Mouse (Mus musculus) lung, postnatal 0 days (tissue): ENCODE measurements around the gene Olfr91.

Experiments
- CTCF ChIP-seq: IDR thresholded peaks from 2 replicates; pipeline ENCODE4 v1.5.1; 2016; ENCODE audit warnings: antibody characterized with exemption, mild to moderate bottlenecking
- EP300 ChIP-seq: IDR thresholded peaks from 2 replicates; pipeline ENCODE4 v1.6.1; 2016; ENCODE audit warnings: antibody characterized with exemption, mild to moderate bottlenecking, control low read depth

DNA sequence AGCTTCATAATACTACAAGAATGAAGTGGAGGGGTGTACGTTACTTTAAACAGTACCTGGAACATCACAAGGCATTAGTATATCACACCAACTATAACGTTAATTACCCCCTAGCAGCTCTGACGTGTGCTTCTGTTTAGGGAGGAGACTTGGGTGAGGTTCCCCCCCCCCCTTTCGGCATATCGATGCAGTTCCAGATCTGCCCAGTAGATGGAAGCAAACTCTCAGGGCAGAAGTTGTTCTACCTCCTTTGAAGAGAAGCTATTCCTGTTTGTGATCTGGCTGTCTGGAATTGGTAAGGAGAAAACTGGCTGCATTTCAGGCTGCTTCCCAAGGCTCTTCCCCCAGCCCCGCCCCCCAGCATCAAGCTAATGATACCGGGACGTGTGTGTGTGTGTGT is 14.8 kb downstream of the Olfr91 start:
- TF ChIP-seq EP300 (no peak), CTCF (peak; percentile 95)
